Mouse (Mus musculus) G1E (cell line): ENCODE data around the gene Hrh2. TPM values are rescaled to one million over a fixed set of nuclear protein-coding genes. Genes with fewer than 3 reads are reported as not detected.

Source experiments
- ATAC-seq: 2 replicates; pipeline ENCODE4 v1.8.0; 2016; ENCODE audit warnings: mild to moderate bottlenecking; ENCODE audit not compliant: insufficient number of reproducible peaks, poor library complexity, low FRiP score, severe bottlenecking; ENCODE audit errors: extremely low read depth
- DNase-seq: peaks from one replicate; pipeline ENCODE4 v3.0.0; 2012; ENCODE audit warnings: low spot score
- H3K27me3 ChIP-seq: 2 replicates; pipeline ENCODE4 v1.6.1; 2012; ENCODE audit warnings: mild to moderate bottlenecking, low read length, inconsistent platforms; ENCODE audit not compliant: insufficient read depth
- H3K36me3 ChIP-seq: replicated peaks from 2 replicates; pipeline ENCODE3; 2012; ENCODE audit warnings: mild to moderate bottlenecking, inconsistent platforms
- H3K4me1 ChIP-seq: 2 replicates; pipeline ENCODE4 v1.6.1; 2012; ENCODE audit warnings: low read depth, low read length, inconsistent platforms, mixed read lengths; ENCODE audit not compliant: insufficient read depth
- H3K4me3 ChIP-seq: 2 replicates; pipeline ENCODE4 v1.5.1; 2012; ENCODE audit warnings: low read depth, mild to moderate bottlenecking, inconsistent platforms, low read length, moderate library complexity, mixed read lengths
- H3K9me3 ChIP-seq: replicated peaks from 2 replicates; pipeline ENCODE4 v1.6.1; 2012; ENCODE audit warnings: inconsistent platforms
- CTCF ChIP-seq: IDR thresholded peaks from 2 replicates; pipeline ENCODE4 v1.5.1; 2012; ENCODE audit warnings: low read depth, low read length, inconsistent platforms, mixed read lengths
- GATA1 ChIP-seq: IDR thresholded peaks from 2 replicates; pipeline ENCODE4 v1.6.1; 2012; ENCODE audit warnings: borderline replicate concordance, low read length, inconsistent platforms, mixed read lengths
- GATA2 ChIP-seq: IDR thresholded peaks from 2 replicates; pipeline ENCODE4 v1.6.1; 2012; ENCODE audit warnings: low read depth, low read length, inconsistent platforms, borderline replicate concordance
- POLR2AphosphoS5 ChIP-seq: IDR thresholded peaks from 2 replicates; pipeline ENCODE4 v1.6.1; 2012; ENCODE audit warnings: low read depth, low read length, inconsistent platforms; ENCODE audit not compliant: insufficient replicate concordance
- TAL1 ChIP-seq: conservative IDR thresholded peaks from 2 replicates; pipeline ENCODE4 v1.6.1; 2012; ENCODE audit warnings: low read depth, low read length, inconsistent platforms, mixed read lengths
- polyA plus RNA-seq: library from polyadenylated mRNA; stranded (reverse); fragments of >175 nt; gene quantifications from 2 replicates; pipeline ENCODE4 v1.2.3, GENCODE M21; 2012
- total RNA-seq, 2 experiments: library from RNA; stranded (forward) in 1 of 2; stranded (reverse) in 1 of 2; fragments of 200-1000 nt in 1 of 2; fragments of >200 nt in 1 of 2; fragmentation: Nextera tagmentation in 1 of 2; gene quantifications; 2 replicates each; pipeline ENCODE4 v1.2.3; 2014 to 2017

Gene Hrh2
- total and polyA plus RNA-seq, 3 experiments, result 0.05 TPM; not detected in 2

GRCm38 (mm10) chr13:54188190-54188706, 3.7 kb upstream of the Hrh2 start:
- no peak for TF ChIP-seq GATA1
- TF ChIP-seq CTCF, result no peak
- TF ChIP-seq POLR2AphosphoS5, result no peak
- TF ChIP-seq GATA2, result no peak
- TF ChIP-seq TAL1, result no peak
- ATAC-seq (no peak), DNase-seq (no peak)
- Histone ChIP-seq H3K36me3 (no peaks in the 10 kb centered on the region), H3K4me3 (no peak overlapping the region), H3K9me3 (peaks cover 33% of the 10 kb centered on the region), H3K27me3 (no peaks in the 10 kb centered on the region), H3K4me1 (no peaks in the 10 kb centered on the region)

- no peak overlapping the region for H3K4me3 ChIP-seq
- H3K9me3 ChIP-seq, result peaks cover 47% of the 10 kb centered on the region
- H3K36me3 ChIP-seq, result no peaks in the 10 kb centered on the region
- TF ChIP-seq GATA1, result no peak
- TF ChIP-seq CTCF, result no peak
- no peak for TF ChIP-seq GATA2
- no peak for TF ChIP-seq POLR2AphosphoS5
- TF ChIP-seq TAL1, result no peak
- H3K27me3 ChIP-seq, result no peaks in the 10 kb centered on the region
- DNase-seq, result peak; percentile 92
- no peaks in the 10 kb centered on the region for H3K4me1 ChIP-seq
- ATAC-seq, result peak; percentile 73
These were observed 2.0 kb upstream of the Hrh2 start for GRCm38 (mm10) chr13:54189896-54190295.

- H3K27me3 ChIP-seq, result no peaks in the 10 kb centered on the region
These were observed 748 bp upstream of the Hrh2 start for GRCm38 (mm10) chr13:54191181-54191580.

DNA sequence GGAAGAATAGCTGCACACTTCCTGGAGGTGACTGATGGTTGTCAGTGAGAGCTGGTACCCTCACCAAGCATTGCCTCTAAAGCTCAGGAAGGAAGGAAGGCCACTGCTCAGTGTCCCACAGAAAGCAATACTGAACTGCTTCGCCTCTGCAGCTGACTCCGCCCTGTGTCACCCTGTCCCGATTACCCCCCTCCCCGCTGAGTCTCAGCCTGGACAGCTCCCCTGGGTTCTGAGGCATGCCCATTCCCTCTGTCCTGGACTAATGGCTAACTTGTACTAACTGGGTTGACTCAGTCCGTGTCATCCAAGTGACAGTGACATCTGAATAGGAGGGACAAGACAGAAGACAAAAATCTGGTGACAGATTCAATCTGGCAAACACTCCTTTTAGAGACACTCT, 1.7 kb downstream of the Hrh2 start:
- H3K9me3 ChIP-seq, result peaks cover 49% of the 10 kb centered on the region
- DNase-seq (no peak), ATAC-seq (no peak)
- no peak overlapping the region for H3K4me3 ChIP-seq
- H3K36me3 ChIP-seq, result no peaks in the 10 kb centered on the region
- no peaks in the 10 kb centered on the region for H3K27me3 ChIP-seq
- TF ChIP-seq TAL1 (no peak), CTCF (no peak), GATA2 (no peak), POLR2AphosphoS5 (no peak), GATA1 (no peak)
- no peaks in the 10 kb centered on the region for H3K4me1 ChIP-seq

More at GRCm38 (mm10) chr13:54191181-54191580, 748 bp upstream of the Hrh2 start:
- DNase-seq (no peak), ATAC-seq (no peak)
- TF ChIP-seq GATA2 (no peak), POLR2AphosphoS5 (no peak), GATA1 (no peak), TAL1 (no peak), CTCF (no peak)
- Histone ChIP-seq H3K9me3 (peaks cover 47% of the 10 kb centered on the region), H3K4me3 (no peak overlapping the region), H3K36me3 (no peaks in the 10 kb centered on the region), H3K4me1 (no peaks in the 10 kb centered on the region)

- H3K36me3 ChIP-seq, result no peaks in the 10 kb centered on the region
- peaks cover 38% of the 10 kb centered on the region for H3K9me3 ChIP-seq
- DNase-seq, result no peak
- no peak for TF ChIP-seq GATA1
- no peak for TF ChIP-seq POLR2AphosphoS5
- TF ChIP-seq GATA2, result no peak
- no peaks in the 10 kb centered on the region for H3K27me3 ChIP-seq
- H3K4me3 ChIP-seq, result no peak overlapping the region
- H3K4me1 ChIP-seq, result no peaks in the 10 kb centered on the region
- ATAC-seq, result no peak
These were observed 7.1 kb downstream of the Hrh2 start for GRCm38 (mm10) chr13:54199000-54199399.

GRCm38 (mm10) chr13:54202458-54202857, 10.5 kb downstream of the Hrh2 start:
- H3K4me1 ChIP-seq, result no peaks in the 10 kb centered on the region
- ATAC-seq (no peak), DNase-seq (no peak)
- H3K27me3 ChIP-seq, result no peaks in the 10 kb centered on the region
- peaks cover 25% of the 10 kb centered on the region for H3K9me3 ChIP-seq
- H3K4me3 ChIP-seq, result no peak overlapping the region
- no peaks in the 10 kb centered on the region for H3K36me3 ChIP-seq
- TF ChIP-seq TAL1, result no peak
- TF ChIP-seq GATA2, result no peak
- no peak for TF ChIP-seq CTCF
- no peak for TF ChIP-seq GATA1
- no peak for TF ChIP-seq POLR2AphosphoS5

GRCm38 (mm10) chr13:54203419-54203818, 11.5 kb downstream of the Hrh2 start:
- Histone ChIP-seq H3K4me3 (no peak overlapping the region), H3K36me3 (no peaks in the 10 kb centered on the region), H3K27me3 (no peaks in the 10 kb centered on the region), H3K9me3 (peaks cover 27% of the 10 kb centered on the region), H3K4me1 (no peaks in the 10 kb centered on the region)
- DNase-seq, result no peak
- no peak for ATAC-seq
- TF ChIP-seq GATA2, result no peak
- no peak for TF ChIP-seq POLR2AphosphoS5
- TF ChIP-seq TAL1, result no peak
- no peak for TF ChIP-seq GATA1
- TF ChIP-seq CTCF, result no peak
